Mouse (Mus musculus) duodenum, adult 2 months (tissue): Measurements from ENCODE around the gene Tmprss12. TPM values are rescaled to one million over a fixed set of nuclear protein-coding genes. Genes with fewer than 3 reads are reported as not detected.

ENCODE experiments used
- polyA plus RNA-seq: library from polyadenylated mRNA; depleted of rRNA; stranded (reverse); fragments of >200 nt; gene quantifications from 2 replicates; pipeline ENCODE4 v1.2.3, GENCODE M21; 2012; ENCODE audit warnings: low replicate concordance; rRNA removed

Tmprss12 gene
- polyA plus RNA-seq, result not detected in 2 replicates

GRCm38 (mm10) chr15:100280626-100281025 is at the start of gene Tmprss12:
TSS of gene Tmprss12 (plus strand) at chr15:100280837.

GRCm38 (mm10) chr15:100304019-100304991 is 23.7 kb downstream of the Tmprss12 start, which contains the start of gene Mettl7a1:
TSS of gene Mettl7a1 (plus strand) at chr15:100304140.

GRCm38 (mm10) chr15:100334629-100335028 is 54.0 kb downstream of the Tmprss12 start, which contains the start of gene Mettl7a3:
TSS of gene Mettl7a3 (plus strand) at chr15:100334929.

Other genes starting within 250 kb of the Tmprss12 start
- 3.2 and 3.6 TPM in 2 replicates for gene Dip2b, start 242.2 kb upstream of the Tmprss12 start, polyA plus RNA-seq
- gene Atf1, start 53.0 kb upstream of the Tmprss12 start, polyA plus RNA-seq, result 29.7 and 31.4 TPM in 2 replicates
- gene Mettl7a1, start 23.3 kb downstream of the Tmprss12 start, polyA plus RNA-seq, result 15.9 and 19.0 TPM in 2 replicates
- not detected in 2 replicates for gene Mettl7a3, start 54.1 kb downstream of the Tmprss12 start, polyA plus RNA-seq
- not detected in 2 replicates for gene Methig1, start 72.3 kb downstream of the Tmprss12 start, polyA plus RNA-seq
- not detected in 2 replicates for gene Mettl7a2, start 72.4 kb downstream of the Tmprss12 start, polyA plus RNA-seq
- not detected in 2 replicates for gene Higd1c, start 83.7 kb downstream of the Tmprss12 start, polyA plus RNA-seq
- 0.15 and 0.36 TPM in 2 replicates for gene Gm5475, start 141.3 kb downstream of the Tmprss12 start, polyA plus RNA-seq
- 44.9 and 232 TPM in 2 replicates for gene Slc11a2, start 144.2 kb downstream of the Tmprss12 start, polyA plus RNA-seq
- 26.7 and 30.6 TPM in 2 replicates for gene Letmd1, start 188.2 kb downstream of the Tmprss12 start, polyA plus RNA-seq
- 0.83 and 1.2 TPM in 2 replicates for gene Csrnp2, start 214.7 kb downstream of the Tmprss12 start, polyA plus RNA-seq